Mouse (Mus musculus): Measurements from ENCODE around the gene Cabp1.

DNA sequence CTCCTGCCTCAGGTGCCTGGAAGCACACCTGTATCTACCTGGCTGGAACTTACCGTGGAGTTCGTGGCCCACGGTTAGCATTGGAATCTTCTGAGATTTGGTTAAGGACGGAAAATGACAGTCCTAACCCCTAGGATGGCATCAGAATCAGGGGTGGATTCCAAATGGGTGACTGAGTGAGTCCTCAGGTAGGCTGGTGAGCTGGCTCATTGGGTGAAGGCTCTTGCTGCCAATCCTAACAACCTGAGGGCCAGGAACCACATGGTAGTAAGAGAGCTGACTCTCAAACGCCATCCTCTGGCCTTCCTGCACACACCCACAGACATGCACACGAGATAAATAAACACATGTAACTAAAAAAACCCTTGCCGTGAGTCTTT lies 27.4 kb downstream of the Cabp1 start:
- TF ChIP-seq CTCF (IDR thresholded peaks at IDR 0.05), result no peak
- no peak for TF ChIP-seq EP300 (IDR thresholded peaks at IDR 0.05; ENCODE audit: insufficient read depth, low read depth, low read length)

Measured in heart, adult 2 months (tissue).